Mouse (Mus musculus): ENCODE measurements at regions not wholly inside any gene's neighbourhood (a gene's known extent, or its start where the extent isn't known, plus 50 kb on each side); places are given as distances from the start of the nearest gene placed in this dataset.
"Not testable (repeated sequence)": the region's sequence is repeated elsewhere in the genome, so short reads cannot be mapped to it uniquely, and the experiment has no call there.

- TF ChIP-seq CTCF (IDR thresholded peaks at IDR 0.05; ENCODE audit: borderline replicate concordance, extremely low read depth, insufficient read depth, insufficient read length) (no peak), POLR2A (IDR thresholded peaks at IDR 0.05; ENCODE audit: borderline replicate concordance, extremely low read depth, insufficient read depth, insufficient read length, poor library complexity, severe bottlenecking) (no peak)
- DNase-seq (ENCODE audit: low read depth): no peak
These were observed 1123.0 kb upstream of the Kcnd2 start for GRCm38 (mm10) chr6:20092057-20092917.

GRCm38 (mm10) chr6:20133991-20134390 lies 1081.3 kb upstream of the Kcnd2 start:
- not testable (repeated sequence) for DNase-seq (ENCODE audit: low read depth)

DNA sequence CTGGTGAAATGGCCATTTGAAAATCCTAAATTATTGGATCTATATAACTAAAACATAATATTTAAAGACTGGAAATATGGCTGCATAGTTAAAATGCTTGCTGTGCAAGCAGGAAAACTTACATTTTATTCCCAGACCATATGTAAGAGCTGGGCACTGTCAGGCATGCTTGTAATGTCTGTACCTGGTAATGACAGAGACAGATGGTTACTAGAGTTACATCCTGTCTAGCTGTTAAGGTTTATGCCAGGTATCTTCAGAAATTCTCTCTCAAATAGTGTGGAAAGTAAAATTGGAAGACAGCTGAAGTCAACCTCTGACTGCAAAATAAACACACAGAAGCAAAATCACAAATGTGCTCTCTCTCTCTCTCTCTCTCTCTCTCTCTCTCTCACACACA lies 1077.8 kb upstream of the Kcnd2 start:
- TF ChIP-seq CTCF (IDR thresholded peaks at IDR 0.05; ENCODE audit: borderline replicate concordance, extremely low read depth, insufficient read depth, insufficient read length): no peak
- TF ChIP-seq POLR2A (IDR thresholded peaks at IDR 0.05; ENCODE audit: borderline replicate concordance, extremely low read depth, insufficient read depth, insufficient read length, poor library complexity, severe bottlenecking): no peak
- no peak for DNase-seq (ENCODE audit: low read depth)

Data from brain, embryonic 14.5 days (tissue).